Mouse (Mus musculus) frontal cortex, postnatal 25 days (tissue): ENCODE measurements at regions not wholly inside any gene's neighbourhood (a gene's known extent, or its start where the extent isn't known, plus 50 kb on each side); places are given as distances from the start of the nearest gene placed in this dataset.
"Not testable (repeated sequence)": the region's sequence is repeated elsewhere in the genome, so short reads cannot be mapped to it uniquely, and the experiment has no call there.

ENCODE experiments used
- DNase-seq, 2 experiments: peaks; one replicate each; pipeline ENCODE4 v3.0.0; 2022; ENCODE audit warnings: low spot score in 2 of 2

- peak; percentile 68 for DNase-seq
These were observed 68.3 kb downstream of the Hsp90b1 start for GRCm38 (mm10) chr10:86636953-86637376.

GRCm38 (mm10) chr10:86636515-86636914, 68.8 kb downstream of the Hsp90b1 start:
- not testable (repeated sequence) for DNase-seq

GRCm38 (mm10) chr10:86626734-86627133, 78.6 kb downstream of the Hsp90b1 start:
- not testable (repeated sequence) for DNase-seq

GRCm38 (mm10) chr10:86617958-86618664, 87.2 kb downstream of the Hsp90b1 start:
- DNase-seq, result not testable (repeated sequence)

- not testable (repeated sequence) for DNase-seq
These were observed 93.0 kb downstream of the Hsp90b1 start for GRCm38 (mm10) chr10:86612341-86612740.

GRCm38 (mm10) chr10:86610027-86610426, 95.3 kb downstream of the Hsp90b1 start:
- not testable (repeated sequence) for DNase-seq

- DNase-seq, result not testable (repeated sequence)
These were observed 102.1 kb upstream of the Syn3 start for GRCm38 (mm10) chr10:86600843-86601242.

GRCm38 (mm10) chr10:86599991-86600390, 101.3 kb upstream of the Syn3 start:
- DNase-seq, result not testable (repeated sequence)

GRCm38 (mm10) chr10:86590211-86590610, 91.5 kb upstream of the Syn3 start:
- DNase-seq, result not testable (repeated sequence)

- DNase-seq, result not testable (repeated sequence)
These were observed 68.2 kb upstream of the Syn3 start for GRCm38 (mm10) chr10:86566875-86567274.

- no peak for DNase-seq
These were observed 57.1 kb upstream of the Syn3 start for GRCm38 (mm10) chr10:86555843-86556242.
